Mouse (Mus musculus): ENCODE data around the gene Eomes.

- TF ChIP-seq CTCF (IDR thresholded peaks at IDR 0.05; ENCODE audit: extremely low read depth, insufficient read length, insufficient replicate concordance, low read depth, low read length) (no peak), POLR2A (IDR thresholded peaks at IDR 0.05; ENCODE audit: low read depth, low read length) (no peak)
Observed at GRCm38 (mm10) chr9:118492932-118493698, 15.1 kb downstream of the Eomes start.
